Mouse (Mus musculus): ENCODE results near the gene Ston1.

GRCm38 (mm10) chr17:88570784-88571183 lies 26.7 kb upstream of the Ston1 start:
- TF ChIP-seq CTCF (IDR thresholded peaks at IDR 0.05; ENCODE audit: extremely low read depth, insufficient read depth, insufficient read length, insufficient replicate concordance), result no peak
- no peak for TF ChIP-seq POLR2A (IDR thresholded peaks at IDR 0.05; ENCODE audit: low read depth, low read length)

Data from spleen, adult 2 months (tissue).